Mouse (Mus musculus) gastrocnemius, postnatal 10 days (tissue): ENCODE data around the gene Fgd3. TPM values are rescaled to one million over a fixed set of nuclear protein-coding genes. Genes with fewer than 3 reads are reported as not detected.

ENCODE experiments used
- DNase-seq: peaks from one replicate; pipeline ENCODE4 v3.0.0; 2021; ENCODE audit warnings: mixed read lengths
- total RNA-seq, 2 experiments: library from RNA; stranded (reverse); gene quantifications; 2 replicates each; pipeline ENCODE4 v1.2.3; 2021

The Fgd3 gene
- total RNA-seq, 2 experiments from 2014 or later: 0.66 to 1.9 TPM

DNA sequence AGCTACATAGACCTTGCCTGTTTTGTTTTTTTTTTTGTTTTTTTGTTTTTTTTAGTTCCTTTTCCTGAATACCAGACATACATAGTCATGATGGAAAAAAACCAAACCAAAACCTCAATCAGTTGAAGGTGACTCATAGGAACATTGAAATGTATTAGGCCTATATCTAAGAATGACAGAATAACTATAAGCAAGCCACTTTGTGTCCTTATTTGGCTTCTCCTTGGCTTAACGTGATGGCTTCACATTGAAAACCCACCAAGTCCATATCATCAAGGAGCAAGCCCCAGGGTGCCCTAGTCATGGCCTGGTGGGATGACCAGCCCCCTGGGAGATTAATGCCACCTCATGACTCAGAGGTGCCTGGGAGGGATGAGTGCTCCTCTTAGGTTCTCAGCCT is 19.3 kb downstream of the Fgd3 start:
- no peak for DNase-seq

DNA sequence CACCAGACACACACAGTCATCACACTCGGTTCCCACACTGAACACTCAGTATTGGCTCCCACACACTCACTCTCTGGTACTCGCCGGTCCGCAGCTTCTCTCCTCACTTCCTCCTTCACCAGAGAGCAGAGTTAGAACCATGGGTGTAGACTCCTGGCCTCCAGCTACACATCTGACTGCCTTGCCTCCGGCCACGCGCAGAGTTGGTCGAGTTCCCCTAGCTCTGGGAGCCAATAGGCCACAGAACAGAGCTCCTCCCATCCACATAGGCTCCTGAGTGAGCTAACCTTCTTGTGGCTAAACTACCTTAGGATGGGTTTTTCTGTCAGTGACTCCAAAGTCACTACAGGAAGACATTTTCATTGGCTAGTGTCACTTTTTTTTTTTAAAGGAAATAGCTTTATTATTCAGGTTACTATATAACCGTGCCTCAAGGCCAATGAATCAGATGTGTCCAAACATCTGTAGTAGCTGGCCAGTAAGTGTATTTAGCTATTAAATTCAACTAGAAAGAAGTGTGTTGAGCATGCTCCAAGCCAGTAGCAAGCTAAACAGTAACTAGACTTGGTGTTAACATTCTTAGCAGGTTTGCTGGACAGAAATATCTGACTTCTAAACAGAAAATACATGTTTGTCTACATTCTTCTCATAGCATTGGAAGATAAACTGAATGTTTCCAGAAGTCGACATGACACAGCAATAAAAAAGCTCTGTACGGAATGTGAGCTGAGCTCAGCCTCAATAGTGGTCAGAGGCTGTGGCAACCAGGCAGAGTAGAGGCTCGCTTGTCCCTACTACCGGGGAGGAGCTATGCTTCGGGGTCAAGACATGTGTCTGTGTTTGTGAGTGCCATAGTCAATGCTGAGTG is 21.4 kb downstream of the Fgd3 start:
- no peak for DNase-seq

DNA sequence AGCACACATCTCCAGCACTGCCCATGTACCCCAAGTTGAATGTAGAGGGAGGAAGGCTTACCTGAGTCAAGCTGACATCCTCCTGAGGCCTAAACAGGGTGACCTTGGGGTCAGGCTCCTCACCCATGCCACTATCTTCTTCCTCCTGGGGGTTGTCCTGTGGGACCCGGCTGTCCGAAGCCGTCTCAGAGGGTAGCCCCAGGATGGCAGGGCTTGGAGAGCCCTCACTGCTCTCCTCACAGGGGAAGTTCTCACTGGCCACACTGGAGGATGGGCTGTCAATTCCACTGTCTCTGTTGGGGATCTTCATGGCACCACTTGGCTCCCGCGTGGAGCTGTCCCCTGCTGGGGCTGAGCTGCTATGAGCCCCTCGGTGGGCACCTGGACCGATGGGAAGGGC is 23.8 kb downstream of the Fgd3 start:
- no peak for DNase-seq

DNA sequence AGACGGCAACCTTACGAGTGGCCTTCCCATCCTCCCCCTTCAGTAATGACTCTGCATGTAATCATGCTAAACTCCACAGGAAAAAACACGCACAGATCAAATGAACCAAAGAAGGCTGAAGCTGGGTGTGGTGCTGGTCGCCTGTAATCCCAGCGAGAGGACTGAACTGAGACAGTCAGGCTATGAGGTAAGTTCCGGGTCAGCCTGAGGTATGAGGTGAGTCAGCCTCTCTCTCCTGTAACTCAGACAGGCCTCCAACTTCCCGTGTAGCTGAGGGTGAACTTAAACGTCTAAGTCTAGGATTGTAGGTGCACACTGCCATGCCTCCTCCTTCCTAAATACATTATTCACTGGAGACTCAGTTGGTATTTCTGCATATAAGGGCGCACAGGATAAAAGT is 26.0 kb downstream of the Fgd3 start:
- DNase-seq: no peak

DNA sequence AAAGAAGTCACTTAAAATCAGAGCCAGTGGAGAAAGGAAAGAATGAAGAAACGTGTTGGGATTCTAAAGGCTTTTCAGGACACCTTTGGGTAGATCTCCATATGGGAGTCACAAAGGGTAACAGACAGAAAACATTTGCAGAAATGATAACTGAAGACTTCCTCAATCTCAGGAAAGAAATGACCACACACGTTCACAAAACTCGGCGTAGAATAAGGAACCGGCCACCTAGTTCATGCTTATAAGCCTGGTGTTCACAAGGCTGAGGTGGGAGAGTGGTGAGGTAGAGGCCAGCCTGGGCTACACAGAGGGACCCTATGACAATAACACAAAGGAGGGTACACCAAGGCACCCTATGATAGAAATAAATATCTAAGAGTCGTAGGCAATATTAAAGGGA is 28.2 kb downstream of the Fgd3 start:
- no peak for DNase-seq

DNA sequence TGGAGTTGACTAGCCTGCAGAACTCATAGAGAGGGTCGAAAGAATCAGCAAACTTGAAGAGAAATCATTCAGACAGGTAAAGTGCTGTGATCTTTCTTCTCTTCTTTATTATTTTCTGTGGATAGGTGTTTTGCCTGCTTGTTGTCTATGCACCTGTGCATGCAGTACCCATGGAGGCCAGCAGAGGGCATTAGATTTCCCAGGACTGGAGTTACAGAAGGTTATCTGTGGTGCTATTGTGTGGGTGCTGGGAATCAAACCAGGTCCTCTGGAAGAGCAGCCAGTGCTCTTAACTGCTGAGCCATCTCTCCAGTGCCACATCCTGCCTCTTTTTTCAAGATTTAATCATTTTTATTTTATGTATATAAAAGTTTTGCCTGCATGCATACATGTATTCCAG is 28.7 kb downstream of the Fgd3 start:
- DNase-seq: no peak

DNA sequence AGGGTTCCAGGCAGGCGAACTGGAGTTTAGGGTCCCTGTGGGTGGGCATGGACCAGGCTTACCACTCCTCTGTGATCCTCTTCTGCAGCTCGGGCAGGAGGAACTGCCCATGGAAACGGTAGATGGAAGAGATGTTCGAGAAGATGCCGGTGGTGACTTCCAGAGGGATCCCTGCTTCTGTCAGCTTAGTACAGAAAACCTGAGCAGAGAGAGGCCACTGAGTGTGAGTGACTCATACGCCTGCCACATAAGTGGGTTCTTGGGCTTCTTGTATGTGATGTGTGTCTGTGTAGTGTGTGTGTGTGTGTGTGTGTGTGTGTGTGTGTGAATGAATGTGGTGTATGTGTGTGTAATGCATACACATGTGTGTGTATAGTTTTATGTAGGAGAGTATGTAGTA is 32.9 kb downstream of the Fgd3 start:
- no peak for DNase-seq

DNA sequence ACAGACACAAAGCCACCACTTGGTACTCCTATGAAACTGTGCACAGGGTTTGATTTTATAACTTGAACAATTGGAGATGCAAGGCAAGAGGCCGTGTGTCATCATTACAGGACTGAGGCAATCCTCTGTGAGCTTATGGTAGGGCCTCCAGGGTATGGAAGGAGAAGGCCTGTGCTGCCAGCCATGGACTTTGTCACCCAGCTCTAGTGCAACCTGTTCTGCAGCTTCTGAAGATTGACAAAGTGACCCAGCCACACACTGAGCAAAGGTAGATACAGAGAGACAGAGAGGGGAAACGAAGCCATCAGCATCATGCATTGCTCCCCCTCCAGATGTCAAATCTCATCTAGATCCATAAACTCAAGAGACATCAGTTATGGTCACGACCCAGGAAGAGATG is 33.4 kb downstream of the Fgd3 start:
- DNase-seq: no peak

DNA sequence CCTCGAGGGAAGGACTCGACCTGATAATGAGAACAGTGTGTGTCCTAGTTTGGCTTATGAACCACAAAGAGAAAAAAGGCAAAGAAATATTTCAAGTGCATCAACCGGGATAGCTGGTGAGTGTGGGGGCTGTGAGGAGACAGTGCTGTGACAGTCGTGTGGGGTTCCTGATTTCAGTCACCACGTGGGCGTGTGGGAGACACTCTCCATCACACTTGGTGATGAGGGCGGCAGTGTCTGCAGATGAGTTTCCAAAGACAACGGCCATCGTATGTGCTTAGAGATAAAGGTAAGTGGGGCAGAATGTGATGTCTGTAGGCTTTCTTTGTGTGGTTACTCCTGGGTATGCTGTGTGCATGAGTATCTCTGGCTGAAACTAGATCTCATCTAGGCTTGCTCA is 36.4 kb downstream of the Fgd3 start:
- no peak for DNase-seq

DNA sequence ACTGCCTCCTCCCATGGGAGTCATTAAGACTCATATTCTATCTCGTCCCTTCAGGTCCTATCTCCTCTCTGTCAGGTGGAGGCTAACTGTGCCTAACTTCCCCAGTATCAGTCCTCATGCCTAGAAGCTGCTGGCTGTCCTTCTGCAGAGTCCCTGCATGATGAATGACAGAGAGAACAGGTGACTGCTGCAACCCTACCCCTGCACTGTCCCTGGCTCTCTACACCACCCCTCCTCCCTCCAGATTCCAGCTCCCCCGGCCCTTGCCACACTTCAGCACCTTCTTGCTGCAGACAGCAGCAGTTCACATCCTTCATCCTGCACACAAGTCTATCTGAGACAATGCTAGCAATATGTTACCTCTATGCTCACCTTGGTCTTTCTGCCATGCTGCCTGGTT is 37.9 kb downstream of the Fgd3 start:
- no peak for DNase-seq

DNA sequence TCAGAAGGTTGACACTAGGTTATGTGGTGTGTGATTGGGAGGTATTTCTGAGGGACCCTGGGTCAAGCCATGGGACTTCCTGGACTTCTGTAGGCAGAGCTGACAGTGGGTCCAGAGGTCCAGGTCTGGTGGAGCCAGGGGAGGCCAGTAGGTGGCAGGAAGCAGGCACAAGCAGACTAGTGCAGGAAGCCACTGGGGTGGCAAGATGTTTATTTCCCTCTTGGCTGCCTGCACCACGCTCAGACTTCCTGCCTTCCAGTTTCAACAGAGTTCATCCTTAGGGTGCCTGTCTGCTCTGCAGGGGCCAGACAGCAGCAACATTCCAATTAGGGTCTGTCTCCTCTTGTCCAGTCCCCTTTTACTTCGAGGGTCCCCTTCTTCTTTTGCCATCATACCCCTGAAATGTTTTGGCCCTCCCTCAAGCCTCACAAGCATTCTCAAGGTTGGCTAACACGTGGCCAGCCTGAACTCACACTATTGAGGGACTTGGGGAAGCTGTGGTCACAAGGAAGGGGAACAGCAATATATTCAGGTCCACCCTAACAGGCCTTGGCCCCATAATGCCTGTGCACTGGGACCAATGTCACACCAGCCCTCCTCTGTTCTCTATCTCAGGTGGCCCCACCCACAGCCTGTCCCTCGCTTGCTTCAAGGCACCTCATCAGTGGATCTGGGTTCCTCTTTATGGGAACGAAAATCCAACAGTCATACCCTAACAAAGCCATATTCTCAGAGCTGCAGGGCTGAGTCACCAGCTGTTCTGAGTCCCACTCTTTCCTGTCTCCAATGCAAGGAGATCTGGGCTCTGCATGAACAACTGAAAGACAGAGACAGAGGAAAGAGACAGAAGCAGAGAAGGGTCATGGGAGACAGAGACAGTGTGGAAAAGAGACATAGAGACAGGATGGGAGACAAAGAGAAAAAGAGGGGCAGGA is 48.0 kb downstream of the Fgd3 start:
- DNase-seq: no peak

DNA sequence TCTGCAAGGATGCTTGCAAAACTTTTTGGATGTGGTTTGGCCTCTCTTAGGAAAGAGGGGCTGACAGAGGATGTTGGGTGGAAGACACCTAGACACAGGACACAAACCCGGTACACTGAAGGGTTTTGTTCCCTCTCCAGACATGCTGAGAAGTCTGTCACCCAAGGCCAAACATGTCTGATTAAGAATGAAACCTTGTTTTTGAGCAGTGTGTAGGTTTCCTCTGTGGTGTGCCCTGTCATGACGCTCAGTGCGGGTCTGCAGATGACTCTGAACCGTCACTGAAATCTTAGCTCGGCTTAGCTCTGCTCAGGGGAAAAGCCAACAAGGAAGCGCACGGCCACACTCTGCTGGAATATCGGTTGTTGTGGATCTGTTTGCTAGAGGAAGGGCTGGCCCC is 49.6 kb downstream of the Fgd3 start:
- no peak for DNase-seq

DNA sequence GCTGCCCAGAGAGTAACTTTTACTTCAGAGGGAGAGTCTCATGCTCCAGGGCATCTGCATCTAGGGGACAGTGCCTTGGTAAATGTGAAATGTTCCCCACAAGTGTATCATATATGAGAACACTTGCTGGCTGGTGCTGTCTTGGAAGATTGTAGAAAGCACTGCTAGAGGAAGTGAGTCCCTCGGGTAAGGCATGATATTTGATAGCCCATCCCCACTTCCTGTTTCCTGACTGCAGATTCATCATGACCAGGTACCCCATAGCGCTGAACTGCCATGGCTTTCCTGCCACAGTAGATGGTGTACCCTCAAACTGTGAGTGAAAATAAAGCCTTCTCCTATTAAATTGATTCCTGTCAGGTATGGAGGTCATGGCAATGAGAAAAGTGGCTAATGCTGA is 52.5 kb downstream of the Fgd3 start:
- DNase-seq: no peak

DNA sequence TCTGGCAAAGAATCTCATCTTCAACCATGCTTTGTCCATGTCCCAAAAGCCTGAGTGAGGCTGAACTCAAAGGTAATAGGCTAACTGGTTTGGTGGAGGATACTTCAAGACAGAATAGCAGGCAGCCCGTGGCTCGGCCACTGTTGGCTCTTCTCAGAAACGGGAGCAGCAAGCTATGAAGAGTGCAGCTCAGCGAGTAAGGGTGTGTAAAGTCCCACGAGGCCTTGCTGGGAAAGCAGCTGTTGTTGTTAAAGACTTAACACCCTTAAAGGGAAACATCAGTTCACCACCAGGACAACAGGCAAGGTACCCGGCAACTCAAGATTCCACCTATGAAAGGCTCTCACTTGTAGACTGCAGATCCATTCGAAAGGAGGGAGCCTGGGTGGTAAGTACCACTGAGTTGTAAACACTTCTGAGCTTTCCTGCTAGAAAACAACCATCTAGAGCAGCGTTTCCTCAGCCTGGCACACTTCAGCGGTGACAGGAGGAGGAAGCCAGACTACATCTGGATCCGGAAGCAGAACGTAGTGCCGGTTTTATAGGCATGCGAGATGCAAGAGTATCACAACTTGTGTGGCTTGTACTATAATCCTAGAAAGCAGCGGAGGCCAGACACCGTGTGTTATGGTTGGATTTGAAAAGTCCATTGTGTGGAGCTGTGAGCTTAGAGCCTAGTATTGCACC is 59.9 kb downstream of the Fgd3 start:
- no peak for DNase-seq

DNA sequence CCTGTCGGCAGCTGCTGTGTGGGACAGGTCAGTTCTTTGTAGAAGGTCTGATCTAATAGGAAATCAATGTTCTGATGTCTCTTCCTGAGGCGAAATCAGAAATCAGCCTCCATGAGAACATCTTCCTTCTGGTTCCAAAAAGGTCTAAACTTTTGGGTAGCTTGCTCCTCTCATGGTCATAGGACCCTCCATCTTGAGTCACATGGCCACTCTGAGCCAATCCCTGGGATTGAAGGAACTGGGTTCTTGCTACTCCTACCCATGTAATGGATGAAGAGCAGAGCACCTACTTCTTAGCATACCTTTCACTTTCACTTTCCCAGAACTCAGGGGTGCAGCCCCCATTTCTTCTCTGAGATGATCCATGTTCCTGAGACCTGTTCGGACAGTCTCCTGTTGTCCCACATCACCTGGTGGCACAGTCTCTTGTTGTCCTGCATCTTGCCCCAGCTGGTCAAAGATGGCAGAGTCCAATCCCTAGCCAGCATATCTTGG is 62.2 kb downstream of the Fgd3 start:
- DNase-seq: no peak

DNA sequence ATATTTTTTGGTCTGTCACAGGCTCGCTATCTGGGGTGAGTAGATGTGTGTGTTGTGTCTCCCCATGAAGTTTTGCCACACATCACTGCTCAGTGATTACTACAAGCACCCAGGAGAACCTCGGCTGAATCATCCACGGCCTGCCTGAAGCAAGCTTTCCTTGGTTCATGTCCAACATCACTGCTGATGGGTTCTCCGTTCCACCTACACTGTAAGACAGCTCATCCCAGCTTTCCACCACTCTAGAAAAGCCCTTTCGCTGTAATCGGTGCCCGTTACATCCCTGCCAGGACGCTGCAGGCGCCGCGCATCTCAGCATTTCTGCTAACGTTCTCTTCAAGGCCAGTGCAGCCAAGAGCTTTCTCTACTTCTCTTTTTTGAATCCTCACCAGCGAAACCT is 67.4 kb downstream of the Fgd3 start:
- no peak for DNase-seq

DNA sequence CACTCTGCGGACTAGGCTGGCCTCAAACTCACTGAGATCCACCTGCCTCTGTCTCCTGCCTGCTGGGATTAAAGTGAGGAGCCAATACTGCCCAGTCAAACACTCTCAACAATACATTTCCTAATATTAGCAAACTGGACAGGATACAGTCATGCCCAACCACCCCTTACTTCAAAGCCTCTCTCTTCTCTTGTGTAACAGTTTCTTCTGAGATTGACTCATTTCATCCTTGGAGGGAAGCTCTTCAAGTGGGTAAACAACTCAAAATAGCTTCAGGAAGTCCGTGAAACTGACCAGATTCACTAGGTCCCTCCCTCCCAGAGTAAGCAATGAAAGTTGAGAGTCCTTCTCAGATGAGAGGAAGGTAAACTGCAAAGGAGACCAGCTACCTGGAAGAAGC is 68.0 kb downstream of the Fgd3 start:
- DNase-seq: no peak

DNA sequence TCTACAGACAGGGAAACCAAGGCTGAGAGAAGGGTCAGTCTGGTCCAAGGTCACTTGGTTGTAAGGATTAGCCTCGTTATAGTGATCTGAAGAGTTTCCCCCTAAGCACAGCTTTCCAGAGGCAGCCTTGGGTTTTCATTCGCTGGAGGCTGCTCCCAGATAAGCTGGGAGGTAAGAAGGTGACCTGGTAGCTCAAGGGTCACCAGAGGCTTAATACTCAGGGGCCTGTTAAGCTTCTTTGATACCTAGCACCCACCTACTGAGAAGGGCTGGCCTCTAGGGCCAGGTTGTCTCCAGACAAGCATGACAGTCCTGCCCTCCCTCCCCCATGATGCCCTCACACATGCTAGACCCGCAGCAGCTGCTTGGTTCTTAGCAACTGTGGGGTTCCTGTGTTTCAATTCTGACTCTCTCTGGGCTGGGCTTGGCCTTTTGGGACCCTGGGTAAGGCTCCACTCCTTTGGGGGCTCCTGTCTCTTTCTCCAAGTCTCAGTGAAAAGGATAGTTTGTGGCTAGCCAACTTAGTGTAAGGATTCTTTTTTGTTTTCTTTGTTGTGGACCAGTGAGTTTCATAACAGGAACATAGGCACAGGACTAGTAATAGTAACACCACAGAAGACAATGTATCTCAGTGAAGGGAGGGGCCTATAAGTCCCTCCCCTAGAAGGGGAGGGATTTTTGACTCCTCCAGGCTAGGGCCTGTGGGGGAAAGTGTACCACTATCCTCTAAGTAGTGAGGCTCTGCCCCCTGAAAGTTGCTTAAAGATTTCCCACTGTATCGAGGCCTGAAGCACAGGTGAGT is 69.2 kb downstream of the Fgd3 start:
- no peak for DNase-seq

DNA sequence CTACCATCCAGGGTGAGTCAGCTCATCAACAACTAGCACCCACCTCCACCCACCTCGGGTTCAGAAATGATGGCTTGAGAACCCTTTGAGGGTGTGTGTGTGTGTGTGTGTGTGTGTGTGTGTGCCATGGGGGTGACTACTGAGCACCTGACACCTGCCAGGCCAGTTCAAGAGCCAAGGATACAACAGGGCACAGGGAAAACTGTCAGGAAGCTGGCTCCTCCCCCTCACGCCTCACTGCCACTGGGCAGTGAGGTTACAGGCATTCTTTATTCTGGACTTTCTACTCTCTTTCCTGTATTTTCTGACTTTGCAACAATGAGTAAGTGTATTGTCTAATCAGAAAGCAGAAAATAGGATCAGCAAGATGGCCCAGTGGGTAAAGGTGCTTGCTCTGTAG is 70.5 kb downstream of the Fgd3 start:
- DNase-seq: no peak

DNA sequence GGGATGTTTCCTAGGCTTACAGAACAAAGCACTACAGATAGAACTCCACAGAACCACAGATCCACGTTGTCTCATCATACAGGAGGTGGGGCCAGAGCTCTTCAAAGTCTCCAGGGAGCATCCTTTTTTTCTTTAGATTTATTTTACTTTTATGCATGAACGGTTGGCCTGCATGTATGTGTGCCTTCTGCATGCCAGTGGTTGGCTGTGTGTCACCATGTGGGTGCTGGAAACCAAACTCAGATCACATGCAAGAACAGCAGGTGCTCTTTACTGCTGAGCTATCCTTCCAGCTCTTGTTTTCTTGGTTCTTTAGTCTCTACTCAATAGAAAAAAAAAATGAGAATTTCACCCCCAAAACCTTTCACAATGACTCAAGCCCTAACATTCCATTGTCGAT is 71.2 kb downstream of the Fgd3 start:
- DNase-seq: no peak

DNA sequence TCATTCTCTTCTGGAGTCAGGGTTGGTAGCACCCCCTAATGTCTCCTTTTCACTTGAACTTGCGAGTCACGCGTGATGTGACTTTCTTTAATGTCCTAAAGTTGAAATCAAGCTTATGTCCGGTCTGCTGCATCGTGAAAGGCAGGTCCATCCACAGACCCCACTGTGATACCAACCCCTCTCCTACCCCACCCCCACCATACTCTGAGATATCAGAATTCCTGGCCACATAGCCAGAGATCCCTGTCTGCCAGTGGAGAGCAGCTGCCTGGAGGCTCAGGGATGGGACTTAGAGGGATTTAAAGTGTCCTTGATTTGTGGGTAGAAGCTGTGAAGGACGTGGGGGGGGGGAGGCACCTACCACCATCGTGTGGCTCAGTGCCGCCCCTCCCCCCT is 71.6 kb downstream of the Fgd3 start, which contains the start of gene Susd3:
Gene Susd3, minus strand, starts transcription at position 240 of the 396 bp plus-strand sequence.
- DNase-seq: no peak
